Mouse (Mus musculus) embryonic facial prominence, embryonic 14.5 days (tissue): ENCODE results near the gene Tead1. TPM values are rescaled to one million over a fixed set of nuclear protein-coding genes. Genes with fewer than 3 reads are reported as not detected.

ENCODE experiments used
- ATAC-seq: fragments of 200-750 bp; cut with Nextera tagmentation; 2 replicates; pipeline ENCODE4 v1.8.0; 2017; ENCODE audit warnings: low read depth, moderate number of reproducible peaks, moderate TSS enrichment
- DNase-seq: peaks from one replicate; pipeline ENCODE4 v3.0.0-alpha.2; 2015; ENCODE audit warnings: low spot score
- H3K27ac ChIP-seq: fragments of 300-500 bp; sonication (generic); replicated peaks from 2 replicates; pipeline ENCODE4 v1.5.1; 2014; ENCODE audit warnings: low read depth, mild to moderate bottlenecking, low read length, moderate library complexity
- H3K27me3 ChIP-seq: fragments of 300-500 bp; sonication (generic); replicated peaks from 2 replicates; pipeline ENCODE4 v1.6.1; 2014; ENCODE audit warnings: low read length; ENCODE audit not compliant: control insufficient read depth, insufficient read depth
- H3K36me3 ChIP-seq: fragments of 300-500 bp; sonication (generic); 2 replicates; pipeline ENCODE4 v1.6.1; 2014; ENCODE audit warnings: low read length, mixed read lengths; ENCODE audit not compliant: control insufficient read depth, insufficient read depth
- H3K4me1 ChIP-seq: fragments of 300-500 bp; sonication (generic); 2 replicates; pipeline ENCODE4 v1.6.1; 2014; ENCODE audit warnings: antibody characterized with exemption, low read length; ENCODE audit not compliant: control insufficient read depth, insufficient read depth
- H3K4me2 ChIP-seq: fragments of 300-500 bp; sonication (generic); 2 replicates; pipeline ENCODE4 v1.6.1; 2014; ENCODE audit warnings: low read depth, mild to moderate bottlenecking, low read length, moderate library complexity, mixed read lengths
- H3K4me3 ChIP-seq: fragments of 300-500 bp; sonication (generic); 2 replicates; pipeline ENCODE4 v1.5.1; 2014; ENCODE audit warnings: low read depth, mild to moderate bottlenecking, low read length
- H3K9ac ChIP-seq: fragments of 300-500 bp; sonication (generic); 2 replicates; pipeline ENCODE4 v1.6.1; 2014; ENCODE audit warnings: low read depth, mild to moderate bottlenecking, low read length, moderate library complexity, mixed read lengths
- H3K9me3 ChIP-seq: fragments of 300-500 bp; sonication (generic); 2 replicates; pipeline ENCODE4 v1.6.1; 2016; ENCODE audit warnings: low read length; ENCODE audit not compliant: control insufficient read depth
- WGBS: fragments of 180-500 bp; shearing (Covaris S2); extraction: QIAGEN DNeasy Blood & Tissue Kit; methylation state at CpG from one replicate; pipeline ENCODE4 v1.1.7; 2014; 5-methylcytosine and 5-hydroxymethylcytosine counted together
- polyA plus RNA-seq: library from polyadenylated mRNA; unstranded; fragments of >200 nt; fragmentation: Nextera tagmentation; extraction: Ambion mirVana; gene quantifications from 2 replicates; pipeline ENCODE4 v1.2.1, GENCODE M21; 2014

Gene Tead1
- polyA plus RNA-seq, 1 experiment from 2014 or later: 18.2 TPM

DNA sequence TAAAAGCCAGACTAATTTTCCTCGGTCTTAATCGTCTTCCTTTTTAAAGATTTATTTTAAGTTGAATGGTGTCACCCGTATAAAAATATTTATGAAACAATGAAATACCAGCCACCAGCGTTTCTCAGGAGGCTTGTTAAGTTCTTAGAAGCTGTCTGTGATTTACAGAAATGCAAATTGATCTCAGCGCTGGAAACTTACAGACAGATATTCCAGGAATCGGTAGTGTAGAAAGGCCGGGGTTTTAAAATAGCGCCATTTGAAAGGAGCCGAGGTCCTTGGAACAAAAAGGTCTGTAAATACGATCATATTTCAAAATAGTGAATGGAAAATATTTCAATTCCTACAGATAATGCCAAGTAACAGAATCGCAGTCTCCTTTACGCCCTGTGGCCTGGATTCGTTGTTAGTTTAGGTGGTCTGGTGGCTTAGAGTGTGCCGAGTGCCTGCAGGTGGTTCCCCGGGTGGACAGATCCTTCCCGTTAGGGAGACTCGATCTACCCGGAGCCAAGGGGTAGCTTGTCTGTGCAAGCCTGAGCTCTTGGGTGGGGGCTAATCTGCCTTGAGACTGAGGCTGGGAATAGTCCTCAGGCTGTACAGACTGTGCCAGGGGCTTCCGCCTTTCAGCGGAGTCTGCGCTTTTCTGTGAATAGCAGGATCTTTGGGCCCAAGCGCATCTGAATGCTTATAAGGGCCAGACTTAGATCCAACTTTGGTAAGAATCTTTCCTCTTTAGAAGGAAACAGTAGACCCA lies 1.6 kb downstream of the Tead1 start:
- DNase-seq (peak; percentile 85), ATAC-seq (peak; percentile 31)
- Histone ChIP-seq H3K36me3 (no peaks in the 10 kb centered on the region), H3K4me3 (peak overlapping the region; percentile 89), H3K4me2 (peak overlapping the region; percentile 86), H3K9ac (peak overlapping the region; percentile 96), H3K9me3 (no peaks in the 10 kb centered on the region), H3K4me1 (peaks cover 41% of the 10 kb centered on the region), H3K27ac (peak overlapping the region; percentile 99), H3K27me3 (no peaks in the 10 kb centered on the region)
- 1% methylated on average over 22 of the region's 22 CpGs for WGBS

DNA sequence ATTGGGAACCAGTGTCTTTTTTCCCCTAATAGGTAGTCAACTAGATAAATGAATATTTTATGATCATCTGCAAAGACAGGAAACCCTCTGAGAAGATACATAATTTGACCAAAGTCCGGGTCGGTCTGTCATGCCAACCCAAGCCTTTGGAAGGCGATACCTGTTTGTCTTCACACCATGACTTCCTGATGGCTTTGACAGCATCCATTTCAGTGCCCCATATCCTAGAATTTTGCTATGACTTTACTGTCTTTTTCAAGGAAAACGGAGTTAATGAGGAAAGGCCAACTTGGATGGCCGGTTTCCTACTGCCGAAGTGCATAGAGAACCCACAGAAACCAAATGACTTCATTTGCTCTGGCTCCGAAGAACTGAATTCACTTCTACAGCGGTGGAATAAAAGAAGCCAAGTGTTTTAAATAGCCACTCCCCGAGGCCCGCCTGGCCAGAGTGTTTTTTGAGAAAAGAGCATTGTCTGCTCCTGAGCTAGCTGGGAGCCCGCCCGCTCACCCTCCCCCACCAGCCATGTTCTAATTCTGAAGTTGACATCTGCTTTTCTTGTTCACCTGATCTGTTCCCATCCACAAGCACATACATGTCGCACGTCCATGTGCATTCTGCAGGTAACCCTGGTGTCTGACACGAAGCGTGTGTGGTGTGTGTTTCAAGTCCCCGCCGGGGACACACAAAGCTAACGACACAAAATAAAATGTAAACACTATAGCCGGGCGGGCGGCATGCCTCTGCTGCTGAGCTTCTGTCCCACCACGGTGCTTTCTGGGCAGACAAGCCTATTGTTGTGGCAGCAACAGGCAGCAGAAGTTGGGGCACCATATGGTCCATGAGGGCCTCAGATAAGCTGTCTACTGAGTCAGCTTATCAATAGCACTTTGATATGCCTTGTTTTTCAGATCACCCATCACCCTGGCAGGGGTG lies 5.8 kb downstream of the Tead1 start:
- H3K4me2 ChIP-seq: peak overlapping the region; percentile 32
- no peaks in the 10 kb centered on the region for H3K27me3 ChIP-seq
- H3K9ac ChIP-seq: peak overlapping the region; percentile 37; the same call in 1 of the 2 replicates
- H3K4me1 ChIP-seq: peaks cover 79% of the 10 kb centered on the region
- no peaks in the 10 kb centered on the region for H3K36me3 ChIP-seq
- H3K4me3 ChIP-seq: 0 out of 2 replicates have a peak overlapping the region, but pooled peaks have one; percentile 5
- H3K27ac ChIP-seq: peak overlapping the region; percentile 23; the same call in 1 of the 2 replicates
- H3K9me3 ChIP-seq: no peaks in the 10 kb centered on the region
- peak; percentile 72 for DNase-seq
- no peak for ATAC-seq
- WGBS: 18% methylated on average over 23 of the region's 23 CpGs

DNA sequence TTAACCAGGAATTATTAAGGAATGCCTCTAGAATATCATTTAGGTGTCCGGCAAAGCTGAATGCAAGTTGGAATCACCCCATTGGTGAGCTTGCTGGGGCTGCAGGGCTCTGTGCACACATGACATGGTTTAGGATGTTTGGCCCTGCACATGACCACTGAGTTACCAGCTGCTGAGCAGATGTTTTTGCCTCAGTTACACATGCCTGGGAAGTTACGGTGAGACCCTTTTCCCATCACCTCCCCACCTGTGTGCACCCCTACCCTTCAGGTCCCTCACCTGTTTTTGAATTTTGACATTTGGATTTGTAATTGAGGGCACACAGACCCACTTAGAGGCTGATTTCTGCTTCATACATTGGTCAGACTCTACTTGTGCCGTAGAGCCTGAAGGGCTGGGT lies 6.9 kb downstream of the Tead1 start:
- WGBS: 21% methylated on average over 3 of the region's 3 CpGs
- H3K9ac ChIP-seq: no peak overlapping the region
- no peaks in the 10 kb centered on the region for H3K36me3 ChIP-seq
- no peak overlapping the region for H3K4me3 ChIP-seq
- peak overlapping the region; percentile 60 for H3K27ac ChIP-seq
- H3K4me2 ChIP-seq: peak overlapping the region; percentile 31; the same call in 1 of the 2 replicates
- no peak for ATAC-seq
- peaks cover 88% of the 10 kb centered on the region for H3K4me1 ChIP-seq
- DNase-seq: no peak
- no peaks in the 10 kb centered on the region for H3K27me3 ChIP-seq
- no peaks in the 10 kb centered on the region for H3K9me3 ChIP-seq

DNA sequence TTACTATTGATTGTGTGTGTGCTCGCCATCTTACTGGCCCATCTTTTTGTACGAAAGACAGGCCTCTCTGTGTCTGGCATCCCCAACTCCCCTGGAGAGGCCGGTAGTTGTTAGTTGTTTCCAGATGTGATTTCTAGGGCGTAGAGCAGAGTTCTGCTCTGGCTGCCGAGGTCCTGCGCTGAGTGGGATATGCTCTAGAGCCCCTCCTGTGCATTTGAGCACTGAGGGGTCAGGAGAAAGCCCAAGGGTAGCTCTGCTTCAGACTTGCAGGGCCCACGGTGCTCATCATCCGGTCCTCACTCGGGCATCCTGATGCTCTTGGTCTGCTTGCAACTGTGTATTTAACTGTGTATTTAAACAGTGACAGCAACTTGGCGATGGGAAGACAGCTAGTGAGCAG lies 7.5 kb downstream of the Tead1 start:
- 15% methylated on average over 10 of the region's 10 CpGs for WGBS
- no peaks in the 10 kb centered on the region for H3K36me3 ChIP-seq
- no peaks in the 10 kb centered on the region for H3K27me3 ChIP-seq
- H3K4me1 ChIP-seq: peaks cover 92% of the 10 kb centered on the region
- no peak overlapping the region for H3K9ac ChIP-seq
- ATAC-seq (0 out of 2 replicates have a peak, but pooled peaks have one; percentile 39), DNase-seq (peak; percentile 49)
- H3K9me3 ChIP-seq: no peaks in the 10 kb centered on the region
- H3K27ac ChIP-seq: peak overlapping the region; percentile 60
- H3K4me3 ChIP-seq: no peak overlapping the region
- H3K4me2 ChIP-seq: peak overlapping the region; percentile 31; the same call in 1 of the 2 replicates

DNA sequence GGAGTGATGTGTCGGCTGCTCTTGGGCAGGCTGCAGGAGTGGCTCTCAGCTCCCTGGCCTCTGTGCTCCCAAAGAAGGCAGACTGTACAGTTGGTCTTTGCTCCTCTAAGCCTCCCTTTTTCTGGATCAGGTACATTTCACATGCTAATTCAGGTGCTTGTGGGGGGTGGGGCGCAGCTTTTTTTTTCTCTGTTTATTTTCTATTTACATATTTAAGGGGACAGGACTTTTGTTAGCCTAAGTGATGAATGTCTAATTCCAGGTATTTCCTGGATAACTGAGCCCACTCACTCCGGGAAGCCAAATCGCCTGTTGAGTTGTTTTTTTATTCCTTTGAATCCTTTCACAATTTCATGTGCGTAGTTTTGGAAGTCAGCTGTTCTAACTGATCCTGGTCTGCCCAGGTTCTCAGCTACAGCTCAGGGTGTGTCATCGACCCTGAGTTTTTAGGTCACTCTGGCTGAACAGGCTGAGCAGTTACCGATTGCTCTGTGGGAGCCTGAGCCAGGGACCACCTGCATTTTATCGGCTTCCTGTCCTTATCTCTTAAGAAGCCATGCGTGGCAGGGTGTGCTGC lies 9.4 kb downstream of the Tead1 start:
- ATAC-seq (no peak), DNase-seq (no peak)
- H3K27me3 ChIP-seq: no peaks in the 10 kb centered on the region
- H3K9ac ChIP-seq: no peak overlapping the region
- no peaks in the 10 kb centered on the region for H3K36me3 ChIP-seq
- 37% methylated on average over 9 of the region's 9 CpGs for WGBS
- H3K27ac ChIP-seq: no peak overlapping the region
- no peak overlapping the region for H3K4me2 ChIP-seq
- no peaks in the 10 kb centered on the region for H3K9me3 ChIP-seq
- H3K4me3 ChIP-seq: no peak overlapping the region
- H3K4me1 ChIP-seq: peaks cover 75% of the 10 kb centered on the region

DNA sequence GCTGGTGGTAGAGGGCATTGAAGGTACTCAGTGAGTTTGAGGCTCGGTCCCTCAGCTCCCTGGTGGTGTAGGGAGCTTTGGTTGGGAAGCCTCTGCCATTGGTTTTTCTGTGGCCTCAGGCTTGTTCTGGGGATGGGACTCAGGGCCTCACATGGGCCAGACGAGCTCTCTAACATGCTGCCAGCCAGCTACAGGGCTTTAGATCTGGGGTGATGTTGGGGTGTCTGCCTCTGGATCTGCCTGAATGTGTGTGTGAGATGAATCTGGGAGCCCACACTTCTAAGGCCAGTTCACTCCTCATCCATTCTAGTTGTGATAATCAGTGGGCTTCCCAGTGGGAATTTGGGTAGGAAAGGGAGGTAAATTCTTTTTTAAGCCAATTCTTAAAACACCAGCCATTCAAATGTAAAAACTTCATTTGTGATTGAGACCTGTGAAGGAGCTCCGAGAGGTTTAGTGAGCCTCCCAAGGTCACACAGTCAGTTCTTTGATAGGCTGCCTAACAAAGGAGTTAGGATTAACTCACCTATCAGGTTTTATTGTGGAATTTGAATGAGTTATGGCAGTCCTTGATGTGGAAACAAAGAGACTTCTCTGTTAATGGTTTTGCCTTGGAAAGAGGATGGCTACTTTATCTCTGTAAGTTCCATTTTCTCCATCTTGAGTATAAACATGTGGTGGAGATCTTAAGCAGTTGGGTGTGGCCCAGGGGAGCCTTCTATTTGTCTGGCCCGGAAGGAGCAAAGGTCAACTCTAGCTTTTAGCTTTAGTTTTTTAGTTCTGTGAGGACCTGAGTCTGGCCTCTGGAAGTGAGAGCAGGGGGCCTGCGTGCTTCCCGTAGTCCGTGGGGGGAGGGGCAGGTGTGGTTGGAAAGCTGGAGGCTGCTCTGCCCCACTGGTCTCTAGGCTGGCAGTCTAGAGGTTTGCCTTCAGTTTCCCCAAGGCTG lies 12.0 kb downstream of the Tead1 start:
- H3K4me1 ChIP-seq: peaks cover 64% of the 10 kb centered on the region
- WGBS: 24% methylated on average over 7 of the region's 7 CpGs

DNA sequence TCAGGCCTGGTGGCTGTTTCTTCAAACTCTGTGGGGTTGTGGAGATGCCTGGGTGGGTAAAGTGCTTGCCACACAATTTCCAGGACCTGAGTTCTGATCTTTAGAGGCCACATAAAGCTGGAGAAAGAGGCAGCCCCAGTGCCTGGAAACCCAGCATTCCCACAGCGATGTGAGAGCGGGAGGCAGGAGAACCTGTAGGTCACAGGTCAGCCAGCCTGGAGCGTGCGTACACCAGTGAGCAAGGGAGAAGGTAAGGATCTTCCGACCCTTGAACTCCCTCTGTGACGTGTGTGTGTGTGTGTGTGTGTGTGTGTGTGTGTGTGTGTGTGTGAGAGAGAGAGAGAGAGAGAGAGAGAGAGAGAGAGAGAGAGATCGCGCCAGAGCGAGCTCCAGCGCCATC lies 14.4 kb downstream of the Tead1 start:
- Histone ChIP-seq H3K9ac (no peak overlapping the region), H3K9me3 (no peaks in the 10 kb centered on the region), H3K27ac (no peak overlapping the region), H3K27me3 (no peaks in the 10 kb centered on the region), H3K4me1 (peaks cover 66% of the 10 kb centered on the region), H3K4me3 (no peak overlapping the region), H3K4me2 (no peak overlapping the region), H3K36me3 (no peaks in the 10 kb centered on the region)
- 70% methylated on average over 10 of the region's 10 CpGs for WGBS
- ATAC-seq (no peak), DNase-seq (no peak)

More for the DNA sequence above, 12.0 kb downstream of the Tead1 start:
- DNase-seq (no peak), ATAC-seq (no peak)
- no peaks in the 10 kb centered on the region for H3K9me3 ChIP-seq
- no peaks in the 10 kb centered on the region for H3K27me3 ChIP-seq
- H3K4me2 ChIP-seq: no peak overlapping the region
- no peak overlapping the region for H3K4me3 ChIP-seq
- no peak overlapping the region for H3K27ac ChIP-seq
- H3K9ac ChIP-seq: no peak overlapping the region
- H3K36me3 ChIP-seq: no peaks in the 10 kb centered on the region
